Mouse (Mus musculus) stomach, postnatal 0 days (tissue): Measurements from ENCODE around the gene Olfr584. TPM values are rescaled to one million over a fixed set of nuclear protein-coding genes. Genes with fewer than 3 reads are reported as not detected.

Source experiments
- ATAC-seq: fragments of 200-750 bp; cut with Nextera tagmentation; 2 replicates; pipeline ENCODE4 v1.8.0; 2017; ENCODE audit not compliant: low FRiP score, low TSS enrichment
- DNase-seq: peaks from one replicate; pipeline ENCODE4 v3.0.0-alpha.2; 2016; ENCODE audit warnings: low spot score
- H3K27ac ChIP-seq: fragments of 300-500 bp; sonication (generic); replicated peaks from 2 replicates; pipeline ENCODE4 v1.5.1; 2014; ENCODE audit warnings: mild to moderate bottlenecking, control low read depth
- H3K27me3 ChIP-seq: fragments of 300-500 bp; sonication (generic); 2 replicates; pipeline ENCODE4 v1.6.1; 2014; ENCODE audit warnings: low read length; ENCODE audit not compliant: control insufficient read depth, insufficient read depth
- H3K36me3 ChIP-seq: fragments of 300-500 bp; sonication (generic); 2 replicates; pipeline ENCODE4 v1.6.1; 2014; ENCODE audit warnings: low read length, mixed read lengths; ENCODE audit not compliant: control insufficient read depth, insufficient read depth
- H3K4me1 ChIP-seq: fragments of 300-500 bp; sonication (generic); replicated peaks from 2 replicates; pipeline ENCODE4 v1.6.1; 2014; ENCODE audit warnings: antibody characterized with exemption; ENCODE audit not compliant: control insufficient read depth, insufficient read depth
- H3K4me2 ChIP-seq: fragments of 300-500 bp; sonication (generic); replicated peaks from 2 replicates; pipeline ENCODE4 v1.6.1; 2014; ENCODE audit warnings: low read depth, mild to moderate bottlenecking, control low read depth, moderate library complexity
- H3K4me3 ChIP-seq: fragments of 300-500 bp; sonication (generic); 2 replicates; pipeline ENCODE4 v1.5.1; 2014; ENCODE audit warnings: low read depth, low read length, control low read depth
- H3K9ac ChIP-seq: fragments of 300-500 bp; sonication (generic); 2 replicates; pipeline ENCODE4 v1.6.1; 2014; ENCODE audit warnings: mild to moderate bottlenecking, low read length, control low read depth, mixed read lengths
- H3K9me3 ChIP-seq: fragments of 300-500 bp; sonication (generic); 2 replicates; pipeline ENCODE4 v1.6.1; 2016; ENCODE audit warnings: low read length; ENCODE audit not compliant: control insufficient read depth
- CTCF ChIP-seq: IDR thresholded peaks from 2 replicates; pipeline ENCODE4 v1.5.1; 2016; ENCODE audit warnings: antibody characterized with exemption, low read depth, mild to moderate bottlenecking, moderate library complexity
- EP300 ChIP-seq: optimal IDR thresholded peaks from 2 replicates; pipeline ENCODE3; 2016; ENCODE audit warnings: antibody characterized with exemption
- WGBS: fragments of 180-500 bp; shearing (Covaris S2); extraction: QIAGEN DNeasy Blood & Tissue Kit; methylation state at CpG from one replicate; pipeline ENCODE4 v1.1.7; 2014; 5-methylcytosine and 5-hydroxymethylcytosine counted together
- polyA plus RNA-seq: library from polyadenylated mRNA; unstranded; fragments of >200 nt; fragmentation: Nextera tagmentation; extraction: Ambion mirVana; gene quantifications from 2 replicates; pipeline ENCODE4 v1.2.1, GENCODE M21; 2015

Olfr584 gene
- not detected in 2 replicates for polyA plus RNA-seq

- TF ChIP-seq EP300 (no peak), CTCF (no peak)
- 80% methylated on average over 1 of the region's 1 CpGs for WGBS
- no peak for DNase-seq
These were observed at the start of gene Olfr584 for GRCm38 (mm10) chr7:103081585-103081984. TSS of gene Olfr584 (plus strand) at chr7:103081885.

GRCm38 (mm10) chr7:103037724-103038123 is 44.0 kb upstream of the Olfr584 start, which contains the start of gene Olfr582:
TSS of gene Olfr582 (plus strand) at chr7:103038024.
- Histone ChIP-seq H3K4me3 (no peak within 1 kb of the TSS), H3K27ac (no peak within 1 kb of the TSS), H3K9me3 (no peaks in the 10 kb centered on the region), H3K9ac (no peak within 1 kb of the TSS), H3K36me3 (no peaks in the 10 kb centered on the region), H3K27me3 (no peaks in the 10 kb centered on the region), H3K4me2 (no peak within 1 kb of the TSS), H3K4me1 (no peaks in the 10 kb centered on the region)
- ATAC-seq (no peak), DNase-seq (no peak)
- TF ChIP-seq CTCF (no peak), EP300 (no peak)

More at GRCm38 (mm10) chr7:103081585-103081984, at the start of gene Olfr584:
- ATAC-seq, result no peak
- Histone ChIP-seq H3K27ac (no peak within 1 kb of the TSS), H3K27me3 (no peaks in the 10 kb centered on the region), H3K9ac (no peak within 1 kb of the TSS), H3K36me3 (no peaks in the 10 kb centered on the region), H3K4me2 (no peak within 1 kb of the TSS), H3K4me3 (no peak within 1 kb of the TSS), H3K4me1 (no peaks in the 10 kb centered on the region), H3K9me3 (no peaks in the 10 kb centered on the region)

- H3K27me3 ChIP-seq, result no peaks in the 10 kb centered on the region
- H3K4me3 ChIP-seq, result no peak within 1 kb of the TSS
- TF ChIP-seq EP300 (no peak), CTCF (no peak)
- ATAC-seq (no peak), DNase-seq (no peak)
- no peaks in the 10 kb centered on the region for H3K36me3 ChIP-seq
- H3K4me1 ChIP-seq, result no peaks in the 10 kb centered on the region
- no peak within 1 kb of the TSS for H3K27ac ChIP-seq
- no peak within 1 kb of the TSS for H3K9ac ChIP-seq
- 85% methylated on average over 1 of the region's 1 CpGs for WGBS
- no peak within 1 kb of the TSS for H3K4me2 ChIP-seq
- no peaks in the 10 kb centered on the region for H3K9me3 ChIP-seq
These were observed 30.7 kb upstream of the Olfr584 start, which contains the start of gene Olfr583 for GRCm38 (mm10) chr7:103051000-103051399. TSS of gene Olfr583 (plus strand) at chr7:103051300.

- no peaks in the 10 kb centered on the region for H3K4me1 ChIP-seq
- ATAC-seq, result no peak
- no peak for DNase-seq
- no peak within 1 kb of the TSS for H3K9ac ChIP-seq
- no peak within 1 kb of the TSS for H3K27ac ChIP-seq
- no peaks in the 10 kb centered on the region for H3K9me3 ChIP-seq
- H3K36me3 ChIP-seq, result no peaks in the 10 kb centered on the region
- no peak within 1 kb of the TSS for H3K4me3 ChIP-seq
- H3K27me3 ChIP-seq, result no peaks in the 10 kb centered on the region
- TF ChIP-seq EP300 (no peak), CTCF (no peak)
- no peak within 1 kb of the TSS for H3K4me2 ChIP-seq
- WGBS, result 87% methylated on average over 1 of the region's 1 CpGs
These were observed 15.7 kb downstream of the Olfr584 start, which contains the start of gene Olfr585 for GRCm38 (mm10) chr7:103097420-103097819. TSS of gene Olfr585 (plus strand) at chr7:103097720.

GRCm38 (mm10) chr7:103119406-103119805 is 37.7 kb downstream of the Olfr584 start:
- H3K9me3 ChIP-seq, result no peaks in the 10 kb centered on the region
- H3K4me1 ChIP-seq, result no peaks in the 10 kb centered on the region
- 43% methylated on average over 3 of the region's 3 CpGs for WGBS
- H3K36me3 ChIP-seq, result no peaks in the 10 kb centered on the region
- DNase-seq, result no peak
- TF ChIP-seq CTCF (peak; percentile 55), EP300 (no peak)
- no peak overlapping the region for H3K4me3 ChIP-seq
- no peak overlapping the region for H3K9ac ChIP-seq
- H3K4me2 ChIP-seq, result no peak overlapping the region
- H3K27me3 ChIP-seq, result no peaks in the 10 kb centered on the region
- ATAC-seq, result no peak
- H3K27ac ChIP-seq, result no peak overlapping the region

GRCm38 (mm10) chr7:103125538-103125937 is 43.9 kb downstream of the Olfr584 start, which contains the start of gene Olfr586:
TSS of gene Olfr586 (minus strand) at chr7:103125638.
- no peaks in the 10 kb centered on the region for H3K36me3 ChIP-seq
- no peaks in the 10 kb centered on the region for H3K27me3 ChIP-seq
- TF ChIP-seq CTCF (no peak), EP300 (no peak)
- no peak for DNase-seq
- no peaks in the 10 kb centered on the region for H3K9me3 ChIP-seq
- H3K9ac ChIP-seq, result no peak within 1 kb of the TSS
- no peak within 1 kb of the TSS for H3K27ac ChIP-seq
- H3K4me3 ChIP-seq, result no peak within 1 kb of the TSS
- 90% methylated on average over 3 of the region's 3 CpGs for WGBS
- H3K4me2 ChIP-seq, result no peak within 1 kb of the TSS
- no peaks in the 10 kb centered on the region for H3K4me1 ChIP-seq
- no peak for ATAC-seq

Other genes with a start within 250 kb of the Olfr584 start
- not detected in 2 replicates for gene Olfr566, start 223.1 kb upstream of the Olfr584 start, polyA plus RNA-seq
- gene Olfr568, start 204.8 kb upstream of the Olfr584 start, polyA plus RNA-seq, result not detected in 2 replicates
- gene Olfr569, start 191.0 kb upstream of the Olfr584 start, polyA plus RNA-seq, result not detected in 2 replicates
- gene Olfr570, start 187.3 kb upstream of the Olfr584 start, polyA plus RNA-seq, result not detected in 2 replicates
- gene Olfr571, start 164.3 kb upstream of the Olfr584 start, polyA plus RNA-seq, result not detected in 2 replicates
- gene Olfr572, start 157.5 kb upstream of the Olfr584 start, polyA plus RNA-seq, result not detected in 2 replicates
- not detected in 2 replicates for gene Olfr573-ps1, start 139.3 kb upstream of the Olfr584 start, polyA plus RNA-seq
- not detected in 2 replicates for gene Olfr574, start 133.4 kb upstream of the Olfr584 start, polyA plus RNA-seq
- gene Olfr575, start 123.1 kb upstream of the Olfr584 start, polyA plus RNA-seq, result not detected in 2 replicates
- gene Olfr576, start 119.2 kb upstream of the Olfr584 start, polyA plus RNA-seq, result not detected in 2 replicates
- not detected in 2 replicates for gene Olfr577, start 105.9 kb upstream of the Olfr584 start, polyA plus RNA-seq
- not detected in 2 replicates for gene Olfr578, start 92.6 kb upstream of the Olfr584 start, polyA plus RNA-seq
- not detected in 2 replicates for gene Olfr582, start 43.9 kb upstream of the Olfr584 start, polyA plus RNA-seq
- gene Olfr583, start 30.6 kb upstream of the Olfr584 start, polyA plus RNA-seq, result not detected in 2 replicates
- not detected in 2 replicates for gene Olfr585, start 15.8 kb downstream of the Olfr584 start, polyA plus RNA-seq
- 0.04 TPM in 1 of 2 replicates, not detected in the other for gene Olfr586, start 43.8 kb downstream of the Olfr584 start, polyA plus RNA-seq
- gene Olfr588-ps1, start 59.0 kb downstream of the Olfr584 start, polyA plus RNA-seq, result not detected in 2 replicates
- not detected in 2 replicates for gene Olfr589, start 74.5 kb downstream of the Olfr584 start, polyA plus RNA-seq
- gene Olfr591, start 96.5 kb downstream of the Olfr584 start, polyA plus RNA-seq, result not detected in 2 replicates
- 0.04 TPM in 1 of 2 replicates, not detected in the other for gene Olfr592, start 102.9 kb downstream of the Olfr584 start, polyA plus RNA-seq
- not detected in 2 replicates for gene Olfr593, start 130.0 kb downstream of the Olfr584 start, polyA plus RNA-seq
- gene Olfr594, start 135.1 kb downstream of the Olfr584 start, polyA plus RNA-seq, result not detected in 2 replicates
- not detected in 2 replicates for gene Usp17ld, start 170.6 kb downstream of the Olfr584 start, polyA plus RNA-seq
- not detected in 2 replicates for gene Olfr596, start 223.8 kb downstream of the Olfr584 start, polyA plus RNA-seq
- not detected in 2 replicates for gene Olfr597, start 234.4 kb downstream of the Olfr584 start, polyA plus RNA-seq
- gene Olfr598, start 241.7 kb downstream of the Olfr584 start, polyA plus RNA-seq, result not detected in 2 replicates